Mouse (Mus musculus): ENCODE data around the gene Ing4.
A peak's percentile ranks its signal among the peaks of the same experiment; 100 is the strongest.
"Not testable (repeated sequence)": the region's sequence is repeated elsewhere in the genome, so short reads cannot be mapped to it uniquely, and the experiment has no call there.

The Ing4 gene

GRCm38 (mm10) chr6:125041047-125041446 lies 1.5 kb downstream of the Ing4 start:
- ATAC-seq (ENCODE audit: low TSS enrichment) = no peak

- no peak for ATAC-seq (ENCODE audit: low TSS enrichment)
These were observed 2.5 kb downstream of the Ing4 start for GRCm38 (mm10) chr6:125042081-125042480.

GRCm38 (mm10) chr6:125046691-125047090 lies 7.1 kb downstream of the Ing4 start:
- peak; percentile 69 for ATAC-seq (ENCODE audit: low TSS enrichment)

GRCm38 (mm10) chr6:125049678-125050077 lies 10.1 kb downstream of the Ing4 start, which contains the start of gene Acrbp:
Gene Acrbp, plus strand, starts transcription at chr6:125049689.
- no peak for ATAC-seq (ENCODE audit: low TSS enrichment)

GRCm38 (mm10) chr6:125051237-125051636 lies 11.7 kb downstream of the Ing4 start:
- no peak for ATAC-seq (ENCODE audit: low TSS enrichment)

- ATAC-seq (ENCODE audit: low TSS enrichment) = no peak
These were observed 21.9 kb downstream of the Ing4 start for GRCm38 (mm10) chr6:125061493-125061892.

GRCm38 (mm10) chr6:125062511-125062910 lies 23.0 kb downstream of the Ing4 start:
- no peak for ATAC-seq (ENCODE audit: low TSS enrichment)

- no peak for ATAC-seq (ENCODE audit: low TSS enrichment)
These were observed 24.3 kb downstream of the Ing4 start for GRCm38 (mm10) chr6:125063906-125064305.

- not testable (repeated sequence) for ATAC-seq (ENCODE audit: low TSS enrichment)
These were observed 25.7 kb downstream of the Ing4 start for GRCm38 (mm10) chr6:125065223-125065622.

- ATAC-seq (ENCODE audit: low TSS enrichment) = no peak
These were observed 28.0 kb downstream of the Ing4 start, which contains the start of gene Lpar5 for GRCm38 (mm10) chr6:125067571-125067995. Gene Lpar5, plus strand, starts transcription at chr6:125067920.

- peak; percentile 74 for ATAC-seq (ENCODE audit: low TSS enrichment)
These were observed 31.8 kb downstream of the Ing4 start for GRCm38 (mm10) chr6:125071170-125071895.

- peak; percentile 71 for ATAC-seq (ENCODE audit: low TSS enrichment)
These were observed 32.3 kb downstream of the Ing4 start for GRCm38 (mm10) chr6:125071896-125072279.

- no peak for ATAC-seq (ENCODE audit: low TSS enrichment)
These were observed 34.3 kb downstream of the Ing4 start for GRCm38 (mm10) chr6:125073825-125074224.

- ATAC-seq (ENCODE audit: low TSS enrichment) = no peak
These were observed 41.8 kb downstream of the Ing4 start for GRCm38 (mm10) chr6:125081394-125081793.

GRCm38 (mm10) chr6:125081797-125082560 lies 42.4 kb downstream of the Ing4 start:
- ATAC-seq (ENCODE audit: low TSS enrichment) = peak; percentile 83

- no peak for ATAC-seq (ENCODE audit: low TSS enrichment)
These were observed 43.3 kb downstream of the Ing4 start for GRCm38 (mm10) chr6:125082801-125083386.

- ATAC-seq (ENCODE audit: low TSS enrichment) = peak; percentile 36
These were observed 44.9 kb downstream of the Ing4 start for GRCm38 (mm10) chr6:125084424-125084823.

GRCm38 (mm10) chr6:125087937-125088336 lies 48.4 kb downstream of the Ing4 start:
- ATAC-seq (ENCODE audit: low TSS enrichment) = no peak

GRCm38 (mm10) chr6:125088561-125089321 lies 49.2 kb downstream of the Ing4 start:
- peak; percentile 50 for ATAC-seq (ENCODE audit: low TSS enrichment)

GRCm38 (mm10) chr6:125089521-125090321 lies 50.2 kb downstream of the Ing4 start:
- ATAC-seq (ENCODE audit: low TSS enrichment) = peak; percentile 76
